Mouse (Mus musculus): ENCODE data around the gene Bhmt2. TPM values are rescaled to one million over a fixed set of nuclear protein-coding genes. Genes with fewer than 3 reads are reported as not detected.

Gene Bhmt2
- total RNA-seq, 4 experiments from 2014 or later, result 0.21 to 0.58 (median 0.35) TPM

- no peak for DNase-seq (ENCODE audit: low spot score in 2 of 2)
Observed at GRCm38 (mm10) chr13:93648387-93649130, 25.5 kb downstream of the Bhmt2 start.

GRCm38 (mm10) chr13:93639636-93640035, 34.5 kb downstream of the Bhmt2 start:
- no peak for DNase-seq (ENCODE audit: low spot score in 2 of 2)

GRCm38 (mm10) chr13:93637282-93638245, 36.5 kb downstream of the Bhmt2 start, which contains the start of gene Bhmt:
TSS of gene Bhmt (minus strand) at chr13:93637961.
- DNase-seq (ENCODE audit: low spot score in 2 of 2), result no peak

GRCm38 (mm10) chr13:93636561-93636960, 37.5 kb downstream of the Bhmt2 start:
- DNase-seq (ENCODE audit: low spot score in 2 of 2), result no peak

GRCm38 (mm10) chr13:93632927-93633326, 41.2 kb downstream of the Bhmt2 start:
- DNase-seq (ENCODE audit: low spot score in 2 of 2), result no peak

- DNase-seq (ENCODE audit: low spot score in 2 of 2), result no peak
Observed at GRCm38 (mm10) chr13:93630941-93631705, 43.0 kb downstream of the Bhmt2 start.

GRCm38 (mm10) chr13:93628861-93629260, 45.2 kb downstream of the Bhmt2 start:
- DNase-seq (ENCODE audit: low spot score in 2 of 2), result no peak

GRCm38 (mm10) chr13:93614361-93614948, 59.6 kb downstream of the Bhmt2 start:
- no peak for DNase-seq (ENCODE audit: low spot score in 2 of 2)

- no peak for DNase-seq (ENCODE audit: low spot score in 2 of 2)
Observed at GRCm38 (mm10) chr13:93613771-93614170, 60.3 kb downstream of the Bhmt2 start.

- peak; percentile 67 to 84 for DNase-seq (ENCODE audit: low spot score in 2 of 2)
Observed at GRCm38 (mm10) chr13:93612660-93613607, 61.2 kb downstream of the Bhmt2 start.

GRCm38 (mm10) chr13:93608476-93608875, 65.6 kb downstream of the Bhmt2 start:
- no peak for DNase-seq (ENCODE audit: low spot score in 2 of 2)

GRCm38 (mm10) chr13:93607701-93608100, 66.4 kb downstream of the Bhmt2 start:
- DNase-seq (ENCODE audit: low spot score in 2 of 2), result no peak

- peak in 1 of 2 experiments; percentile 15 for DNase-seq (ENCODE audit: low spot score in 2 of 2)
Observed at GRCm38 (mm10) chr13:93606868-93607578, 67.1 kb downstream of the Bhmt2 start.

Other genes starting within 250 kb of the Bhmt2 start
- gene Jmy, start 174.5 kb downstream of the Bhmt2 start, total RNA-seq (2022), result 10 to 100 TPM; 34.4 to 39.6 (median 37.0) TPM
- gene Bhmt, start 36.3 kb downstream of the Bhmt2 start, total RNA-seq (2022), result not detected
- under 1 TPM; 0.16 to 0.79 (median 0.28) TPM for gene Dmgdh, start 131 bp upstream of the Bhmt2 start, total RNA-seq (2022)
- 100 to 1,000 TPM in 2 of 4 experiments, 10 to 100 TPM in 2; 81.5 to 103 (median 92.5) TPM for gene Arsb, start 97.3 kb upstream of the Bhmt2 start, total RNA-seq (2022)

All from layer of hippocampus, adult 8-10 months (tissue).